Mouse (Mus musculus): Measurements from ENCODE around the gene Sall2. TPM values are rescaled to one million over a fixed set of nuclear protein-coding genes. Genes with fewer than 3 reads are reported as not detected.

Sall2 gene
- total and polyA plus RNA-seq, 2 experiments from 2014 or later, result 37.8 to 112 TPM

- ATAC-seq (ENCODE audit: low FRiP score), result peak; percentile 71
- DNase-seq (ENCODE audit: low spot score), result peak; percentile 54
- 3% methylated on average over 16 of the region's 16 CpGs for WGBS
These were observed 11.9 kb downstream of the Sall2 start for GRCm38 (mm10) chr14:52316441-52317225.

DNA sequence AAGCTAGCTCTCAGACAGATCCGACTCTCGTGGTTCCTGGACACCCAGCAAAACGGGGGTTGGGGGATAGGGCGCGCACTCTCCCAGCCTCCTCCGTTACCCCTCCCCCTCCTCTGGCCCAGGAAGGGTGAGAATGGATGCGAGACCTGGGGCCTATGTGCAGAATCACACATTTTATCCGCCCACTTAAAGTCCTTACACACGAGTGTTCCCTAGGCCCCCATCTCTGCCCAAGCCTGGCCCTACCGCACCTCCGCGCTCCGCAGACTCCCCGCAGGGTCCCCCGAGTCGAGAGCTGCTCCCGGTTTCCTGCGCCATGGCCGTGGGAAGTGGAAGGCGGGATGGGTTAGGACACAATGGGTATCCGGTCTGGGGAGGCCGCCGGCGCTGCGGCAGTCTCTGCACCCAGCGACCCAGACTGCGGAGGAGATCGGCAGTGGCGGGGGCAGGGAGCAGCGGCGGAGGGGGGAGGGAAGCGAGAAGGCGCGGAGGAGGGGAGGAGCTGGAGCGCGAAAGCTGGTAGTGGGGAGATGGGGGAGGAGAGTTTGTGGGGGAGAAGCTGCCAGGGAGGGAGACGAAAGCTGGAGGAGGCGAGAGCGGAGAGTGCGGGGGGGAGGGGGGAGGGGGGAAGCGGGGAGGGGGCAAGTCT, 12.6 kb downstream of the Sall2 start:
- H3K4me2 ChIP-seq (ENCODE audit: low read depth, low read length, poor library complexity, severe bottlenecking), result peak overlapping the region; percentile 85
- peak overlapping the region; percentile 98 for H3K27ac ChIP-seq (ENCODE audit: low read depth, low read length)
- DNase-seq (ENCODE audit: low spot score) (peak; percentile 87), ATAC-seq (ENCODE audit: low FRiP score) (peak; percentile 85)
- 0% methylated on average over 31 of the region's 41 CpGs for WGBS
- no peaks in the 10 kb centered on the region for H3K27me3 ChIP-seq (ENCODE audit: insufficient read depth, low read length)
- H3K4me3 ChIP-seq (ENCODE audit: low read depth, low read length), result peak overlapping the region; percentile 86
- TF ChIP-seq CTCF (IDR thresholded peaks at IDR 0.05), result no peak
- no peaks in the 10 kb centered on the region for H3K9me3 ChIP-seq (ENCODE audit: low read length)
- peaks cover 13% of the 10 kb centered on the region for H3K4me1 ChIP-seq (ENCODE audit: insufficient read depth, low read length)
- peaks cover 26% of the 10 kb centered on the region for H3K36me3 ChIP-seq (ENCODE audit: insufficient read depth, low read length)
- H3K9ac ChIP-seq (replicated peaks; ENCODE audit: low read length, poor library complexity, severe bottlenecking), result peak overlapping the region; percentile 98

More at GRCm38 (mm10) chr14:52316441-52317225, 11.9 kb downstream of the Sall2 start:
- peaks cover 25% of the 10 kb centered on the region for H3K36me3 ChIP-seq (ENCODE audit: insufficient read depth, low read length)
- no peak for TF ChIP-seq CTCF (IDR thresholded peaks at IDR 0.05)
- peak overlapping the region; percentile 86 for H3K4me3 ChIP-seq (ENCODE audit: low read depth, low read length)
- peaks cover 13% of the 10 kb centered on the region for H3K4me1 ChIP-seq (ENCODE audit: insufficient read depth, low read length)
- H3K9me3 ChIP-seq (ENCODE audit: low read length), result no peaks in the 10 kb centered on the region
- H3K9ac ChIP-seq (replicated peaks; ENCODE audit: low read length, poor library complexity, severe bottlenecking), result peak overlapping the region; percentile 98
- H3K27ac ChIP-seq (ENCODE audit: low read depth, low read length), result peak overlapping the region; percentile 98
- H3K27me3 ChIP-seq (ENCODE audit: insufficient read depth, low read length), result no peaks in the 10 kb centered on the region
- peak overlapping the region; percentile 85 for H3K4me2 ChIP-seq (ENCODE audit: low read depth, low read length, poor library complexity, severe bottlenecking)

- peak overlapping the region; percentile 98 for H3K9ac ChIP-seq (replicated peaks; ENCODE audit: low read length, poor library complexity, severe bottlenecking)
- peak overlapping the region; percentile 85 for H3K4me2 ChIP-seq (ENCODE audit: low read depth, low read length, poor library complexity, severe bottlenecking)
- no peak for DNase-seq (ENCODE audit: low spot score)
- H3K36me3 ChIP-seq (ENCODE audit: insufficient read depth, low read length), result peaks cover 26% of the 10 kb centered on the region
- peak overlapping the region; percentile 98 for H3K27ac ChIP-seq (ENCODE audit: low read depth, low read length)
- H3K4me3 ChIP-seq (ENCODE audit: low read depth, low read length), result peak overlapping the region; percentile 86
- TF ChIP-seq CTCF (IDR thresholded peaks at IDR 0.05), result no peak
- no peaks in the 10 kb centered on the region for H3K9me3 ChIP-seq (ENCODE audit: low read length)
- H3K27me3 ChIP-seq (ENCODE audit: insufficient read depth, low read length), result no peaks in the 10 kb centered on the region
- peak; percentile 4 for ATAC-seq (ENCODE audit: low FRiP score)
- H3K4me1 ChIP-seq (ENCODE audit: insufficient read depth, low read length), result peaks cover 13% of the 10 kb centered on the region
- 5% methylated on average over 17 of the region's 17 CpGs for WGBS
These were observed 13.2 kb downstream of the Sall2 start for GRCm38 (mm10) chr14:52315283-52315780.

DNA sequence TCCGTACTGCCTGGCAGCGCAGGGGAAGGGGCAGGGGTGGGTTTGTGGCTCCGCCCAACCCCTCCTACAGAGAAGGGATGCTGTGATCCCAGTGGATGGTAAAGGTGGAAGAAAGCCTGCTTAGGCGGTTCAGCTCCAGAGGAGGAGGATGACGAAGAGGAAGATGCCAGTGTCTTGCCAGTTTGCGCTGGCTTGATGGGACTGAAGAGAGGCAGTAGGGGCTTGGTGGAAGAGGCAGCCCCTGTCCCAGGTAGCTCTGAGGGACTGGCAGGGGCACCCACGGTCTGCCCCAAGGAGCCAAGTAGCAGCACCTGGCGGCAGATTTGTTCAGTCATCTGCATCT, 13.8 kb downstream of the Sall2 start:
- H3K4me2 ChIP-seq (ENCODE audit: low read depth, low read length, poor library complexity, severe bottlenecking), result peak overlapping the region; percentile 85
- peaks cover 26% of the 10 kb centered on the region for H3K36me3 ChIP-seq (ENCODE audit: insufficient read depth, low read length)
- DNase-seq (ENCODE audit: low spot score), result no peak
- TF ChIP-seq CTCF (IDR thresholded peaks at IDR 0.05), result no peak
- peaks cover 13% of the 10 kb centered on the region for H3K4me1 ChIP-seq (ENCODE audit: insufficient read depth, low read length)
- peak overlapping the region; percentile 86 for H3K4me3 ChIP-seq (ENCODE audit: low read depth, low read length)
- 40% methylated on average over 8 of the region's 8 CpGs for WGBS
- no peak for ATAC-seq (ENCODE audit: low FRiP score)
- no peaks in the 10 kb centered on the region for H3K9me3 ChIP-seq (ENCODE audit: low read length)
- no peaks in the 10 kb centered on the region for H3K27me3 ChIP-seq (ENCODE audit: insufficient read depth, low read length)
- peak overlapping the region; percentile 98 for H3K27ac ChIP-seq (ENCODE audit: low read depth, low read length)
- peak overlapping the region; percentile 98; the same call in 1 of the 2 replicates for H3K9ac ChIP-seq (replicated peaks; ENCODE audit: low read length, poor library complexity, severe bottlenecking)

DNA sequence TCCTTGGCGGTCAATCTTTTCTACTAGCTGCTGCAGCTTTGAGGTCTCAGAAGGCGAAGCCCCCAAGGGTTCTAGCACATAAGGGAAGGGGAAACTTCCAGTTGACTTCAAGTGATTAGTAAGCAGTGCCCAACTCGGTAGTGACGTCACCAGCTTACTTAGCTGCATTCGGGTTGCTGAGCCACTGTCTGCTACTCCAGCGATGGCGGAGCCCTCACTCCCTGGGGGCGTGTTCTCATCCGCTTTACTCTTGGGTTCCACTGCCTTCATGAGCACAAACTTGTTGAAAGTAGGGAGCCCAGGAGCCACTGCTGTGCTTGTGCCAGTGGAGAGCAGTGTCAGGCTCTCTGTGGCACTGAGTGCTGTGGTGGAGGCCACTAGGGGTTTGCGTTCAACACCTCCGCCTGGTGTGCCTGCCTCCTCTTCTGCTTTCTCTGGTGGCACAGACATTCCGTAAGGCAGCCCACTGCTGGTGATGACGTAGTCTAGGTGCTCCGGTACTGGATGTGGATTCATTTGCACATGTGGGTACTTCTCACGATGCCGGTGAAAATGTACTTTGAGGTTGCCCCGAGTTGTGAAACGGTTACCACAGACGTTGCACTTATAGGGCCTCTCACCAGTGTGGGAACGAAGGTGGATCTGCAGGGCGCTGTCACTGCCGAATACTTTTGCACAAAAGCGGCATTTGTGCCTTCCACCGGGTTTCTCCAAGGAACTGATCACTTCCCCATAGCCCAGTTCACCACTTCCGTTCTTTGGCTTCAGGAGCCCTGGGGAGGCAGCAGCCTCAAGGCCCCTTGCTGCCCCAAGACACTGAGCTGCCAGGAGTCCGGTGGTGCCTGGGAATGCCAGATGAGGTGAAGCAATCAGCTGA, 14.4 kb downstream of the Sall2 start:
- peaks cover 13% of the 10 kb centered on the region for H3K4me1 ChIP-seq (ENCODE audit: insufficient read depth, low read length)
- H3K9me3 ChIP-seq (ENCODE audit: low read length), result no peaks in the 10 kb centered on the region
- ATAC-seq (ENCODE audit: low FRiP score) (no peak), DNase-seq (ENCODE audit: low spot score) (no peak)
- no peaks in the 10 kb centered on the region for H3K27me3 ChIP-seq (ENCODE audit: insufficient read depth, low read length)
- 0 out of 2 replicates have a peak, but pooled peaks have one; percentile 4 for TF ChIP-seq CTCF (IDR thresholded peaks at IDR 0.05)
- peak overlapping the region; percentile 85 for H3K4me2 ChIP-seq (ENCODE audit: low read depth, low read length, poor library complexity, severe bottlenecking)
- peak overlapping the region; percentile 86; the same call in 1 of the 2 replicates for H3K4me3 ChIP-seq (ENCODE audit: low read depth, low read length)
- H3K27ac ChIP-seq (ENCODE audit: low read depth, low read length), result 0 out of 2 replicates have a peak overlapping the region, but pooled peaks have one; percentile 18
- 78% methylated on average over 26 of the region's 26 CpGs for WGBS
- H3K9ac ChIP-seq (replicated peaks; ENCODE audit: low read length, poor library complexity, severe bottlenecking), result no peak overlapping the region; the same call in 1 of the 2 replicates
- peaks cover 26% of the 10 kb centered on the region for H3K36me3 ChIP-seq (ENCODE audit: insufficient read depth, low read length)

Measured in midbrain, postnatal 0 days (tissue).